Mouse (Mus musculus) macrophage (primary cell): ENCODE results near the gene Camta1. TPM values are rescaled to one million over a fixed set of nuclear protein-coding genes. Genes with fewer than 3 reads are reported as not detected.

ENCODE experiments used
- H3K27ac ChIP-seq: fragments of 350-480 bp; formaldehyde crosslinking; 2 replicates; pipeline ENCODE4 v1.9.0; 2021
- H3K36me3 ChIP-seq: fragments of 350-480 bp; formaldehyde crosslinking; 2 replicates; pipeline ENCODE4 v1.9.0; 2021; ENCODE audit errors: inconsistent target
- H3K4me3 ChIP-seq: fragments of 350-480 bp; formaldehyde crosslinking; 2 replicates; pipeline ENCODE4 v1.9.0; 2021; ENCODE audit errors: inconsistent target
- H3K79me2 ChIP-seq: fragments of 350-480 bp; formaldehyde crosslinking; 2 replicates; pipeline ENCODE4 v1.9.0; 2021; ENCODE audit errors: inconsistent target
- WGBS: methylation state at CpG from one replicate; pipeline ENCODE4 v1.1.7; 2026; ENCODE audit warnings: inconsistent platforms; ENCODE audit not compliant: missing documents; 5-methylcytosine and 5-hydroxymethylcytosine counted together
- polyA plus RNA-seq: library from polyadenylated mRNA; stranded (reverse); fragments of 250-400 nt; gene quantifications from 3 replicates; pipeline ENCODE4 v1.2.4, GENCODE M21; 2018; ENCODE audit warnings: inconsistent platforms

The Camta1 gene
- polyA plus RNA-seq, 1 experiment from 2014 or later = 8.7 TPM

DNA sequence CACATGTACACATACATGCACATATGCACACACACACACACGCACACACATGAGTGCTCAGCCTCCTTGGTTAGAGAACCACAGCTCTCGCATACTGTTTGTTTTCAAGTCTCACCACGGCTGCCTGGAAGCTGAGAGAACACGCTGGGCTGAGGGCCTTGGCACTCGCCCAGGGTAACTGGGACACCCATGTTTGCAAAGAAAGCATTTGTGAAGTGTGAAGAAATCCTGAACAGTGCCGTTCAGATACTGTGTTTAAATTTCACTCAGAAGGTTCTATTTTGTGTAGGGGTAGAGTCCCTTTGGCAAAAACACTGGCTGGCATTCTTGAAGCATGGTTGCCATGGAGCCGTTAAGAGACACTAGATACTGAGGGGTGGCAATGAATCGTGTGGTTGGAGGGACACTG lies 682.7 kb downstream of the Camta1 start:
- Histone ChIP-seq H3K27ac (no peak overlapping the region), H3K36me3 (no peaks in the 10 kb centered on the region), H3K79me2 (no peaks in the 10 kb centered on the region), H3K4me3 (no peak overlapping the region)
- WGBS = 88% methylated on average over 8 of the region's 8 CpGs

DNA sequence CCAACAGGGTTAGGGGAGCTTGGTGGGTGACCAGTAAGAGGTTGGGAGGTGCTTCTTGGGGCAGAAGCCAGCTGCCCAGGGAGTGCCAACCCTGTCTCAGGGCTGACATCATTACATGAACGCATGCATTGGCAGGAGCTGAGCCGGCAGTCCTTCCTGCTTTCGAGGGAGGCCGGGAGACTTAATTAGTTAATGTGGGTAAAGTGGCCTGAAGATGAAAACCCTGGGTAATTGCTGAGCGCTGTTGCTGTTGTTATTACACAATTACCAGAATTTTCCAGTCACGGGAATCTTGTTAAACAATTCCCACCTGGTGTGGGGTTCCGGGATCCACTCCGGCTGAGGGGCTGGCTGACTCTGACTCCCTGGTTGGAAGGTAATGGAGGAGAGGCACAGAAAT lies 689.1 kb downstream of the Camta1 start:
- Histone ChIP-seq H3K27ac (no peak overlapping the region), H3K79me2 (no peaks in the 10 kb centered on the region), H3K36me3 (no peaks in the 10 kb centered on the region), H3K4me3 (no peak overlapping the region)
- 85% methylated on average over 4 of the region's 8 CpGs for WGBS

DNA sequence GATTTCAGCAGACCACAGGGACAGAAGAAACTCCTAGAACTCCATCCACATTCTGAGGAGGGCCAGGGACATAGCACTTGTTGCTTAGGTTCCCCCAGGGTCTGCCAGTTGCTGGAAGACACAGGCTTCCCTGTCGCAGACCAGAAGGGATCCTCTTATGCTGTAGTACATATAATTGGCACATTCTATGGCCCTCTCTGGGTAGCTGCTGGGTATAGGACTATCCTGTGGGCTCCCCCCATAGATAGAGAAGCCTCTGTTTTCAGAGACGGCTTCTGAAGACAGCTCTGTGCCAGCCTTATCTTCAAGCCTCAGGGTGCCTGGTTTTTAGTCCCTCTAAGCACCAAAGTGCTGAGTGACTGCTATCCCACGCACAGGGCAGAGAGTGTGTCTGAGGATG lies 690.6 kb downstream of the Camta1 start:
- no peak overlapping the region for H3K27ac ChIP-seq
- no peaks in the 10 kb centered on the region for H3K79me2 ChIP-seq
- H3K4me3 ChIP-seq = no peak overlapping the region
- H3K36me3 ChIP-seq = no peaks in the 10 kb centered on the region
- 85% methylated on average over 3 of the region's 3 CpGs for WGBS

DNA sequence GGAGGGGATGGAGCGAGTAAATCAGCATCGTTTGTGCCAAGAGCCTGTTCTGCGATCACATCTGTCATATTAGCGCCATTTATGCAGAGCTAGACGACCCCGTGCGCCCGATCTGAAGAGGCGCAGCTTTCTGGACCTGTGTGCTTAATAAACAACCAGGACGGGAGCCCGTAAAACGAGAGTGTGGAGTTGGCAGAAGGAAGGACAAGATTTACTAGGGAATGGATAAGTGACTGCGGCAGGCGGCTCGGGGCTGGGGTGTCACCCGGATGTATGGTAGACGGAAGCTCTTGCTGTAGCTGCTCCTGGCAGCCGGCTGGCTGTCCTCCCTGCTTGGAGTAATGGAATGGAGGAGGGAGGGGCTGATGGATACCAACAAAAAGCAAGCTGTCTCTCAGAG lies 691.0 kb downstream of the Camta1 start:
- Histone ChIP-seq H3K79me2 (no peaks in the 10 kb centered on the region), H3K36me3 (no peaks in the 10 kb centered on the region), H3K27ac (no peak overlapping the region), H3K4me3 (no peak overlapping the region)
- 65% methylated on average over 18 of the region's 18 CpGs for WGBS

DNA sequence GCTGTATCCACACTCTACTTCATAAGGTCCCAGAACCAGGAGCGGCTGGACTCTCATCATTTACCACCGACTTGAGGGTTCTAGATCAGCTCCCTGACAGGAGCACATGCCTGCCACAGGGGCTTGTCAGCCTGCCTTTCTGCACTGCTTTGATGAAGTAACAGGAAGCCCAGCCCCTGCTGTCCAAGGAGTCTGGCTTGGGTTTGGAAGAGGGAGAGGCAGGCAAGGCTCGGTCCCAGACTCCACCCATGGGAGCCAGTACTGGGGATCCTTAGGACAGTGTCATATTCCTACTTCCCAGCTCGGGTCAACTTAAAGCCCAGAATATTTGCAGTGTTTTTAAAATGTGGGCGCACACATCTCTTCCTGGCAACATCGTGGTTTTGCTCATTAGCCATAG lies 694.7 kb downstream of the Camta1 start:
- WGBS = 74% methylated on average over 6 of the region's 6 CpGs

DNA sequence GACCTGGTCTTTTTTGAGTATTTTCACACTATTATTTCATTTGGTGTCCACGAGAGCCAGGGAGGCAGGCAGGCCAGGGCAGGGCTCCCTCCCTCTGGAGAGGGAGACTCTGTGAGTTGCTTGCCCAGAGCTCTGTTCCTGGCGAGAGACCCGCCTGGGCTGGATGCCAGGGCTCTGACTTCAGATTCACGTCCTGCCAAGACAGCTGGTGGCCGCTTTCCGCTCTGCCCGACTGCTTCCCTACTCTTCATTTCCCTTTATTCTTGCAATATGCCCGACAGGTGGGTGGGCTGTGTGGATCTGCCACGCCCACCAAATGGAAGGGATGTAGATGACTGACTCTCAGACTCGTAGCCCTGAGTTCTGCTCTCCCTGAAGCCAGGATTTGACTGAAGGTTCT lies 696.1 kb downstream of the Camta1 start:
- WGBS = 7% methylated on average over 10 of the region's 10 CpGs

More for the DNA sequence above, 694.7 kb downstream of the Camta1 start:
- H3K4me3 ChIP-seq = no peak overlapping the region
- H3K79me2 ChIP-seq = no peaks in the 10 kb centered on the region
- H3K27ac ChIP-seq = no peak overlapping the region
- no peaks in the 10 kb centered on the region for H3K36me3 ChIP-seq

DNA sequence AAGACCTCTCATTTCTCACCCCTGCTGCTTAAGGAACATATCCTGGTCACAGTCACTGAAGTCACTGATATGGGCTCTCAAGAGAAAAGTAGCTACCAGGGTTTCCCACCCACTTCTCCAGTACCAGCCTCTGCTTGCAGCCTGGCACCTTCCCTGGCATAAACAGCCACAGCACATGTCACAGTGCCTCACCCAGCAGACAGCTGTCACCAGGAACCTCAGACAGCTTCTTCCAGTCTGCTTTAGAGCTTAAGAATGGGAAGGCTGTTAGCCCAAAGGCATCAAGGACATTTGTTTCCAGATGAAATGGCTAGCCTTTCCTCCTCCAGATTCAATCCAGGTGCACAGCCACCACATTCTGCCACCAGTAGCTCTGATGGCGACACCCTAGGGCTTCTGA lies 697.4 kb downstream of the Camta1 start:
- no peak overlapping the region for H3K27ac ChIP-seq
- no peaks in the 10 kb centered on the region for H3K79me2 ChIP-seq
- H3K4me3 ChIP-seq = no peak overlapping the region
- no peaks in the 10 kb centered on the region for H3K36me3 ChIP-seq
- 75% methylated on average over 1 of the region's 1 CpGs for WGBS

More for the DNA sequence above, 696.1 kb downstream of the Camta1 start:
- Histone ChIP-seq H3K4me3 (no peak overlapping the region), H3K36me3 (no peaks in the 10 kb centered on the region), H3K27ac (no peak overlapping the region), H3K79me2 (no peaks in the 10 kb centered on the region)

DNA sequence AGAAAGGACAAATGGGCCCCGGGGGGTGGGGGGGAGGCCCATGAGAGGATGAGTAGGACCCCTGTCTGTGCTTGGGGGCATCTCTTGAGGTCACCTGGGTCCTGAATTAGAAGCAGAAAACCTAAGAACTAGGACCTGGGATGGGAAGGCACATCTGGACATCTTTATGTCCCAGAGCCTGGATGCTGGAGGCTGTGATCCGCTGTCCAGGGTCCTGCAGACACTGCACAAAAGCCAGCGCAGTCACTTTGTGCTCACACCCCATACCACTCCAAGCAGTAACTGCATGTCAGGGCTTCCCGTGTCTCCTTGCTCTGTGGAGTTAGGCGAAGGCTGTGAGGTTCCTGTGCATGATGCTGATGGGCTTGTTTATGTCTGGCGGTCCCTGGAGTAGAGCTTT lies 699.8 kb downstream of the Camta1 start:
- Histone ChIP-seq H3K4me3 (no peak overlapping the region), H3K79me2 (no peaks in the 10 kb centered on the region), H3K36me3 (no peaks in the 10 kb centered on the region), H3K27ac (no peak overlapping the region)
- WGBS = 54% methylated on average over 6 of the region's 6 CpGs

DNA sequence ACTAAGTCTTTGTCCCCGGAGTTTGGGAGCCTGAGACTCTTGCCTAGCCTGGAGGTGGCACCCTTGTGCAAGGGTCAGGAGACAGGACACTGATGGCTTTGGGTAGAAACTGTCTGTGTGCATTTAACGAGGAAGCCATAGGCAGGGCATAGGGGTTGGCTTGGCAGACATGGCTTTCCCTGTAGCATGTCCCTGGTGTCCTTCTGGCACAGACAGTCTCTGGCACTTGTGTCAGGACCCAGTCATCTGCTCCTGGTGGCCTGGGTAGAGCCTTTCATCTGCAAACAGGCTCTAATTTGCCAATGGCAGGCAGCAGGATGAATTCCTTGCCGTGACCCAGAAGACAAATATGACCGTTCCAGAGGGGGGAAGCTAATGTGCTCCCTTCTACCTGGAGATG lies 700.7 kb downstream of the Camta1 start:
- WGBS = 67% methylated on average over 4 of the region's 4 CpGs
- H3K36me3 ChIP-seq = no peaks in the 10 kb centered on the region
- H3K79me2 ChIP-seq = no peaks in the 10 kb centered on the region
- no peak overlapping the region for H3K27ac ChIP-seq
- no peak overlapping the region for H3K4me3 ChIP-seq

DNA sequence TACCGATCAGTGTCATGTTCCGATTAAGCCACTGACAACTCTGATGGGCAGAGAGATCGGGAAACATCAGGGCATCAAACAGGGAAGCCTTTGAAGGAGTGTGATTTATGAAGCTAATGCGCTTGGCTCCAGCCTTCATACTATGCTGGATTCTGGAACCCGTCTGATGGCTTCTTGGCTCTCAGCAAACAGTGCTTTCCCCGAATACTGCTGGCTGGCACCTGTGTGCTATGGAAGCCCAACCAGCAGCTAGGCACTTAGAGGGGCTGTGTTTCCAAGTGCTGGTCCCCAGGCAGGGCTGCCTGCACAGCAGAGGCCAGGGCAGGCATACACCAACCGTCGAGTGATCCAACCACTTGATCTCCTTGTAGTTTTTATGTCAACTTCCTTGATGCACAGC lies 701.2 kb downstream of the Camta1 start:
- H3K4me3 ChIP-seq = no peak overlapping the region
- H3K36me3 ChIP-seq = no peaks in the 10 kb centered on the region
- H3K79me2 ChIP-seq = no peaks in the 10 kb centered on the region
- WGBS = 84% methylated on average over 8 of the region's 8 CpGs
- H3K27ac ChIP-seq = no peak overlapping the region

DNA sequence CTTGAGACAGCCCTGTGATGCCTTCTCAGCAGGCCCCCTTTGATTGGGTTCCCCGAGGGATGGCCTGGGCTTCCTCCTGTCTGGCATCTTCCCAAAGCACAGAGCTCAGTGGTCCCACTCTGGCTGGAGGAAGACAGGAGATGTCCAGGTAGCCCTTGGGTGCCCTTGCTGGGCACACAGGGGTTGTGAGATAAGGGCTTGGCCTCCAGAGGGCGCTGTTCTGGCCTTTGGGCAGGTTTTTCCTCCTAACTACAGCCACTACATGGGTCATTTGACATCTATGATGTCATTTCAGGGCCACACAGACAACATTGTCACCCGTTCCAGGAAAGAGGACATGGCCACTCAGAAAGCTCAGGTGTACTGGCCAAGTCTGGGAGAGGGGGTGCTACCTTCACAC lies 703.4 kb downstream of the Camta1 start:
- H3K79me2 ChIP-seq = no peaks in the 10 kb centered on the region
- 44% methylated on average over 3 of the region's 3 CpGs for WGBS
- no peak overlapping the region for H3K4me3 ChIP-seq
- H3K36me3 ChIP-seq = no peaks in the 10 kb centered on the region
- H3K27ac ChIP-seq = no peak overlapping the region

DNA sequence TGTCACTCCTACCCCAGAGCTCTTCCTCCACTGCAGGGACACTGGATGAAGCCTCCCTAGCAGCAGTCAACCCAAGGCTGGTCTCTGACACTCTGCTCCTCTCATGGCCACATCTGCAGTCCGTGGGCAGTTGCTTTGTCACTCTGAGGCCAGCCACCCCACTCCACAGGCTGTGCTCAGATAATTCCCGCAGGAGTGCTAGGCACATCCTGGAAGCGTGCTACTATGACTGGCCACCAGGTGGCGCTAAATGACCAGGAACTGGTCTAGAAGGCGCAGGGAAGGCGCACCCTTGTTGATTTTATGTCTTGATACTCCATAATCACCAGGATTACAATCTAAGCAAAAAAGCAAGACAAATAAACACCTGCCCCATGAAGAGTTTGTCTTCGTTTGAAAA lies 704.8 kb downstream of the Camta1 start:
- H3K79me2 ChIP-seq = no peaks in the 10 kb centered on the region
- no peak overlapping the region for H3K27ac ChIP-seq
- no peak overlapping the region for H3K4me3 ChIP-seq
- WGBS = 3% methylated on average over 7 of the region's 7 CpGs
- H3K36me3 ChIP-seq = no peaks in the 10 kb centered on the region

DNA sequence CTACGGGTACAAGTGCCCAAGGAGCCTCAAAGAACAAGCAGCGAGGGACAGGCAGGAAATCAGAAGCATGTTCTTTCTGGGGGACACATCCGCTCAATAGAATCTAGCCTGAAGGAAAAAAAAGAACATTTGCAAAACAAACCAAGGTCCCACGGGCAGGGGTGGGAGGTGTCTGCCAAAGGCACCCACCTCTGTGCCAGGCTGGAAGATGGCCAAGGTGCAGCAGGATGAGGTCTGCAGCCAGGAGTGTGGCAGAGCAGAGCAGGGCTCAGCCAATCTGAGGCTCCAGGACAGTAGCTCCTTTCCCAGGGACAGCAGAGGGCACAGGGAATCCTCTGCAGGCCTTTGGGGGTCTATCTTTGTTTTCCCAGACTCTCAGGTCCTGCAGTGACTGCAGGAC lies 706.1 kb downstream of the Camta1 start:
- Histone ChIP-seq H3K36me3 (no peaks in the 10 kb centered on the region), H3K79me2 (no peaks in the 10 kb centered on the region), H3K4me3 (no peak overlapping the region), H3K27ac (no peak overlapping the region)
- 58% methylated on average over 4 of the region's 4 CpGs for WGBS

DNA sequence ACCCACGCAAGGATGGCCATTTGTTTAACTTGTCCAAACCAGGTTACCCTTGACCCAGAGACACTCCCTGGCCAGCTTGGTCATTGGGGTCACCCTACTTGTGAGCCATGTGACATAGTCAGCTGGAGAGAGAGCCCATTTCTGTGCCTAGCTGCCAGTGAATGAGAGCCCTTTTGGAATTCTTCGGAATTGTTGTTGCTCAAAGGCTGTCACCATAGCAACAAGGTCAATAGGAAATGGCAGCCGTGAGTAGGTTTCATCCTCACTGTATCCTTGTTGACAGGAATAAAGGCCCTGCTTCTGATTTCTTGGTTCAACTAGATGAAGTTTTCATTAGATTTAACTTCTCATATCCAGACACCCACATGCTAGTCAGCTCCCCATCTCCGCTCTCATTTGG lies 707.4 kb downstream of the Camta1 start:
- no peaks in the 10 kb centered on the region for H3K36me3 ChIP-seq
- no peaks in the 10 kb centered on the region for H3K79me2 ChIP-seq
- 60% methylated on average over 4 of the region's 4 CpGs for WGBS
- no peak overlapping the region for H3K4me3 ChIP-seq
- H3K27ac ChIP-seq = no peak overlapping the region

DNA sequence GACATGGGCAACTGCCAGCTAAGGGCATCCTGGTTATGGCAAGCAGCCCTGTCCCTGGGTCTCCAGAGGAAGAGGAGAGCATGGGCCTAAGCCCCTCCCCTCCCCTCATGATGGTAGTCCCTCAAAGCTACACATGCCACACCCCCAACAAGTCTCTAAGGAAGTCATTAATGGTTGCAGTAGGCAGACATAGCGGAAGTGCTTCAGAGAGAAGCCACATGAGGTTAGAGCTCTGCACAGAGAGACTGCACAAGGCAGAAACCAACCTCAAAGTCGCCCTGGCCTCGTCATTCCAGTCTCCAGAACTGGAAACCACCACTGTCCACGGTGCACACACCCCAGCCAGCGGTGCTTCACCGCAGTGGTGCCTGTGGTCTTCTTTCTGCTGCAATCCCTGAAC lies 709.7 kb downstream of the Camta1 start:
- Histone ChIP-seq H3K79me2 (no peaks in the 10 kb centered on the region), H3K27ac (no peak overlapping the region), H3K4me3 (no peak overlapping the region), H3K36me3 (no peaks in the 10 kb centered on the region)
- WGBS = 17% methylated on average over 6 of the region's 6 CpGs

DNA sequence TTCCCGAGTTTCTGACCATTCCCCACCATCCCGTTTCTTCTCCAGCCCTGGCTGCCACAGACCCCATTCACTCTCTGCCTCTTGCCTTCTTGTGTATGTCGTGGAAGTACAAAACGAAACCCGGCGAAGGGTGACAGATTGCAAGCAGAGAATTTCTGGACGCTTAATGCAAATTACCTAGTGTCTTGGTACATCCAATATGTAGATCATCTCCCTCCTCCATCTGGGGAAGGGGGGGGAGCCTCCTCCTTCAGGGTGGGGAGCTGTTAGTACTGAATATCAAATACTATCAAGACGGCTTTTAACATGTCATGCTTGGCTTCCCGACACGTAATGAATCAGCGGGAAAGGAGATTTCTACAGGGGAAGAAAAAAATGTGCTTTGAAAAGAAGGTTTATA lies 710.8 kb downstream of the Camta1 start:
- no peak overlapping the region for H3K27ac ChIP-seq
- H3K4me3 ChIP-seq = no peak overlapping the region
- 87% methylated on average over 11 of the region's 11 CpGs for WGBS
- no peaks in the 10 kb centered on the region for H3K36me3 ChIP-seq
- H3K79me2 ChIP-seq = no peaks in the 10 kb centered on the region
